Comparison of ENCODE assay signal across 19 mouse cellular contexts in the genomic region with DNA sequence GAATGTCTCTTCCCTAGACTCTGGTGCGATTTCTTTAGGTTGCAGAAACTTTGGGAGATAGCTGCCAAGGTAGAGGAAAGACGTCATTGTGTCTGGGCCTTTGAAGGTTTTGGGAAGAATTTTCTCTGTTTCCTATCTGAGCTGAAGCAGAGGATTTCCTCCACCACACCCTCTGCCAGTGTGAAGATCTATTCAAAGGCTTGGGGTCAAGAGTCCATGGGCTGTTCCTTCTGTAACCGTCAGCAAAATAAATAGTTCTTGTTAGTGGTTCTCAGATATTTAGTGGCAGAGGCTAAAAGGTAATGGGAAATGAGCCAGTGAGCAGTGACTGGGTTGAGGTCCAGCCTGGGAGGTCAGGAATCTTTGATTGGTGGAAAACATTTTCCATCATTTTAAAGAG.
DNase-seq lines count a peak whose midpoint lies in the region; ATAC-seq and TF ChIP-seq lines count a peak whose summit lies in the region.
"Had no signal": no experiment of that assay in that cellular context is flagged by ENCODE, and none has a peak within 500 bp of the region (broad histone marks: within the 10 kb centered on the region; RNA-seq: fewer than 3 reads in every experiment).

No protein-coding gene starts in this region.

- no peak overlapping the region for H3K27ac ChIP-seq in kidney, embryonic 16.5 days (ENCODE audit: low read length)
- H3K27ac ChIP-seq: embryonic facial prominence, embryonic 12.5 days; hindbrain, embryonic 15.5 days; limb, embryonic 13.5 days; lung, embryonic 15.5 days; neural tube, embryonic 12.5 days; stomach, postnatal 0 days had no signal

- no peak for TF ChIP-seq POLR2A in brain, embryonic 14.5 days (IDR thresholded peaks at IDR 0.05; ENCODE audit: borderline replicate concordance, extremely low read depth, insufficient read depth, insufficient read length, poor library complexity, severe bottlenecking)

- no peak overlapping the region for H3K4me2 ChIP-seq in kidney, embryonic 16.5 days (replicated peaks; ENCODE audit: low read depth, low read length)
- H3K4me2 ChIP-seq: embryonic facial prominence, embryonic 12.5 days; hindbrain, embryonic 15.5 days; limb, embryonic 13.5 days; lung, embryonic 15.5 days; neural tube, embryonic 12.5 days had no signal

- no peaks in the 10 kb centered on the region for H3K36me3 ChIP-seq in kidney, embryonic 16.5 days (ENCODE audit: insufficient read depth, low read length)
- H3K36me3 ChIP-seq: embryonic facial prominence, embryonic 12.5 days; hindbrain, embryonic 15.5 days; limb, embryonic 13.5 days; lung, embryonic 15.5 days; neural tube, embryonic 12.5 days had no signal

- no peak for ATAC-seq in kidney, embryonic 16.5 days (ENCODE audit: low FRiP score, low TSS enrichment)
- ATAC-seq in erythroid progenitor cell, adult 5-6 weeks (replicated peaks; ENCODE audit: low FRiP score, poor library complexity, severe bottlenecking): no peak
- ATAC-seq: forebrain, postnatal 0 days had no signal

- H3K9ac ChIP-seq in kidney, embryonic 16.5 days (replicated peaks; ENCODE audit: low read length): no peak overlapping the region
- H3K9ac ChIP-seq: embryonic facial prominence, embryonic 12.5 days; forebrain, postnatal 0 days; hindbrain, embryonic 15.5 days; limb, embryonic 13.5 days; lung, embryonic 15.5 days; neural tube, embryonic 12.5 days had no signal

- no peaks in the 10 kb centered on the region for H3K27me3 ChIP-seq in kidney, embryonic 16.5 days (ENCODE audit: insufficient read depth, low read length)
- H3K27me3 ChIP-seq: embryonic facial prominence, embryonic 12.5 days; hindbrain, embryonic 15.5 days; limb, embryonic 13.5 days; lung, embryonic 15.5 days; neural tube, embryonic 12.5 days had no signal

- TF ChIP-seq CTCF in brain, embryonic 14.5 days (IDR thresholded peaks at IDR 0.05; ENCODE audit: borderline replicate concordance, extremely low read depth, insufficient read depth, insufficient read length): no peak

- 42% methylated on average over 3 of the region's 3 CpGs for WGBS in kidney, embryonic 16.5 days

- H3K9me3 ChIP-seq in kidney, embryonic 16.5 days (ENCODE audit: low read length): peaks cover 5% of the 10 kb centered on the region
- H3K9me3 ChIP-seq: embryonic facial prominence, embryonic 12.5 days; hindbrain, embryonic 15.5 days; limb, embryonic 13.5 days; lung, embryonic 15.5 days; neural tube, embryonic 12.5 days had no signal

- H3K4me3 ChIP-seq in kidney, embryonic 16.5 days (ENCODE audit: low read length): no peak overlapping the region
- H3K4me3 ChIP-seq: embryonic facial prominence, embryonic 12.5 days; hindbrain, embryonic 15.5 days; limb, embryonic 13.5 days; lung, embryonic 15.5 days; neural tube, embryonic 12.5 days had no signal

- peak; percentile 20 for DNase-seq in embryo, embryonic 10 days (ENCODE audit: low spot score)
- DNase-seq in embryo, embryonic 9.5 days (ENCODE audit: extremely low spot score): no peak
- peak; percentile 40 for DNase-seq in kidney, adult 18-20 months
- peak; percentile 4 for DNase-seq in brain, embryonic 14.5 days (ENCODE audit: low read depth)
- peak; percentile 66 to 85 for DNase-seq in kidney, adult 8-10 months
- no peak for DNase-seq in urinary bladder, adult 2 months (ENCODE audit: low spot score)
- DNase-seq: B cell, adult 2 months; cerebellum, adult 18-20 months; cerebellum, postnatal 36 days; forebrain, postnatal 0 days; heart, postnatal 36 days had no signal

- no peaks in the 10 kb centered on the region for H3K4me1 ChIP-seq in kidney, embryonic 16.5 days (ENCODE audit: insufficient read depth, low read length)
- H3K4me1 ChIP-seq: embryonic facial prominence, embryonic 12.5 days; hindbrain, embryonic 15.5 days; limb, embryonic 13.5 days; lung, embryonic 15.5 days; neural tube, embryonic 12.5 days had no signal

Comparison
In these comparisons a context has a peak if more than half of its experiments do, and no peak if none do; other contexts are left out.
1. DNase-seq: peak in embryo, embryonic 10 days (single experiment), kidney, adult 18-20 months (single experiment), brain, embryonic 14.5 days (single experiment) and kidney, adult 8-10 months (2 of 2); none in embryo, embryonic 9.5 days (single experiment) and urinary bladder, adult 2 months (single experiment).